Mouse (Mus musculus) T-helper 1 cell (primary cell): Measurements from ENCODE around the gene Sh3gl2.

Source experiments
- in situ Hi-C: fragments of 300-600 bp; cut with MboI, MseI; formaldehyde crosslinking; loops from one replicate; pipeline ENCODE4 v1.15.1; 2025; ENCODE audit warnings: high pct_unique_total_duplicates

The Sh3gl2 gene

GRCm38 (mm10) chr4:85205071-85205635 lies at the start of gene Sh3gl2:
Gene Sh3gl2, plus strand, starts transcription at chr4:85205126.
- in situ Hi-C loops: loop anchor here (5.0 kb wide), 1 partner anchor 1032 kb away; no protein-coding TSS in a partner anchor

- in situ Hi-C loops: no loop called here
These were observed 43.8 kb upstream of the Sh3gl2 start for GRCm38 (mm10) chr4:85161156-85161555.

GRCm38 (mm10) chr4:85162468-85163312 lies 42.2 kb upstream of the Sh3gl2 start:
- in situ Hi-C loops: no loop called here

GRCm38 (mm10) chr4:85163313-85163615 lies 41.7 kb upstream of the Sh3gl2 start:
- in situ Hi-C loops: no loop called here

- in situ Hi-C loops: no loop called here
These were observed 36.9 kb upstream of the Sh3gl2 start for GRCm38 (mm10) chr4:85168001-85168400.

GRCm38 (mm10) chr4:85175466-85175865 lies 29.5 kb upstream of the Sh3gl2 start:
- in situ Hi-C loops: no loop called here

GRCm38 (mm10) chr4:85178394-85179051 lies 26.4 kb upstream of the Sh3gl2 start:
- in situ Hi-C loops: no loop called here

GRCm38 (mm10) chr4:85186011-85186410 lies 18.9 kb upstream of the Sh3gl2 start:
- in situ Hi-C loops: no loop called here

- in situ Hi-C loops: no loop called here
These were observed 8.7 kb upstream of the Sh3gl2 start for GRCm38 (mm10) chr4:85196201-85196600.

GRCm38 (mm10) chr4:85198431-85198830 lies 6.5 kb upstream of the Sh3gl2 start:
- in situ Hi-C loops: no loop called here

GRCm38 (mm10) chr4:85202582-85202981 lies 2.3 kb upstream of the Sh3gl2 start:
- in situ Hi-C loops: no loop called here

- in situ Hi-C loops: loop anchor here (5.0 kb wide), 1 partner anchor 1032 kb away; no protein-coding TSS in a partner anchor
These were observed 798 bp downstream of the Sh3gl2 start for GRCm38 (mm10) chr4:85205636-85206211.

- in situ Hi-C loops: loop anchor here (5.0 kb wide), 1 partner anchor 1030 kb away; no protein-coding TSS in a partner anchor
These were observed 1.9 kb downstream of the Sh3gl2 start for GRCm38 (mm10) chr4:85206675-85207400.

- in situ Hi-C loops: loop anchor here (5.0 kb wide), 1 partner anchor 1030 kb away; no protein-coding TSS in a partner anchor
These were observed 2.6 kb downstream of the Sh3gl2 start for GRCm38 (mm10) chr4:85207515-85207914.

GRCm38 (mm10) chr4:85208531-85208930 lies 3.6 kb downstream of the Sh3gl2 start:
- in situ Hi-C loops: loop anchor here (5.0 kb wide), 1 partner anchor 1029 kb away; no protein-coding TSS in a partner anchor

- in situ Hi-C loops: no loop called here
These were observed 6.0 kb downstream of the Sh3gl2 start for GRCm38 (mm10) chr4:85210953-85211352.

GRCm38 (mm10) chr4:85217003-85217402 lies 12.1 kb downstream of the Sh3gl2 start:
- in situ Hi-C loops: no loop called here

- in situ Hi-C loops: no loop called here
These were observed 17.8 kb downstream of the Sh3gl2 start for GRCm38 (mm10) chr4:85222716-85223115.

- in situ Hi-C loops: no loop called here
These were observed 21.8 kb downstream of the Sh3gl2 start for GRCm38 (mm10) chr4:85226731-85227130.

GRCm38 (mm10) chr4:85227664-85228588 lies 23.0 kb downstream of the Sh3gl2 start:
- in situ Hi-C loops: no loop called here
